Mouse (Mus musculus): ENCODE measurements around the gene Mcm2.

DNA sequence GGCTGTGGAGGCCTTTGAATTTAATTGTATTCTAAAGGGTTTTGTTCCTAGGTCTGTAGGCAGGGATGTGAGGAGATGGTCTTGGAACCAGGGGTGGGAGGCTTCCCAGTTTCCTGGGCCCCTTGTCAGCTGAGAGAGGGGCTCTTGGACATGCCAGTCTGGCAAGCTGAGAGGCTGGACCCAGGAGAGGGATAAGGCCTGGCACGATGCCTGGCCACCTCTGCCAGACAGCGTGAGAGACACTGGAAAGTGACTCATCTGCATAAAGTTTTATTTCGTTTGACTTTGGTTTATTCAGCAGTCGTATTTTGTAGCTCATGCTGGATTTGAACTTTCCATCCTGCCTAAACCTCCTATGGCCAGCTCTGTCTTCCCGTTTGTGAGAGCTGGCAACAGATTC, 30.0 kb upstream of the Mcm2 start:
- no peak for TF ChIP-seq GATA1 (IDR thresholded peaks at IDR 0.05; ENCODE audit: borderline replicate concordance, low read length)
- no peak for TF ChIP-seq CTCF (IDR thresholded peaks at IDR 0.05; ENCODE audit: low read depth, low read length)
- TF ChIP-seq GATA2 (IDR thresholded peaks at IDR 0.05; ENCODE audit: borderline replicate concordance, low read depth, low read length) = no peak
- no peak for TF ChIP-seq POLR2AphosphoS5 (IDR thresholded peaks at IDR 0.05; ENCODE audit: insufficient replicate concordance, low read depth, low read length)
